ENCODE assay signal across 17 mouse cellular contexts in genomic region chr2:167449331-167450275, GRCm38 (mm10). TPM values are rescaled to one million over a fixed set of nuclear protein-coding genes. Genes with fewer than 3 reads are reported as not detected.
DNase-seq lines count a peak whose midpoint lies in the region; ATAC-seq and TF ChIP-seq lines count a peak whose summit lies in the region.
"Had no signal": no experiment of that assay in that cellular context is flagged by ENCODE, and none has a peak within 500 bp of the region (broad histone marks: within the 10 kb centered on the region; RNA-seq: fewer than 3 reads in every experiment).

No protein-coding gene starts in this region.

- H3K27me3 ChIP-seq in embryonic facial prominence, embryonic 13.5 days = no peaks in the 10 kb centered on the region
- H3K27me3 ChIP-seq in embryonic facial prominence, embryonic 10.5 days (replicated peaks; ENCODE audit: low read depth, poor library complexity, severe bottlenecking) = no peaks in the 10 kb centered on the region
- no peaks in the 10 kb centered on the region for H3K27me3 ChIP-seq in neural tube, embryonic 15.5 days (replicated peaks)
- H3K27me3 ChIP-seq: CH12.LX; forebrain, embryonic 12.5 days; heart, embryonic 13.5 days; midbrain, embryonic 13.5 days had no signal

- peaks cover 70% of the 10 kb centered on the region for H3K36me3 ChIP-seq in embryonic facial prominence, embryonic 13.5 days
- H3K36me3 ChIP-seq in embryonic facial prominence, embryonic 10.5 days (replicated peaks) = peaks cover 91% of the 10 kb centered on the region
- H3K36me3 ChIP-seq in neural tube, embryonic 15.5 days = peaks cover 43% of the 10 kb centered on the region

- no peak for TF ChIP-seq CTCF in left cerebral cortex, adult 2 months (IDR thresholded peaks at IDR 0.05)

- intact Hi-C loops in left cerebral cortex, postnatal 4 days (cut with DNase I) = no loop called here
- intact Hi-C loops in left cerebral cortex, adult 2 months (cut with DNase I) = no loop called here

- no peak for ATAC-seq in embryonic facial prominence, embryonic 13.5 days (ENCODE audit: insufficient number of reproducible peaks, insufficient read depth, low FRiP score, low TSS enrichment, low read depth)
- no peak for ATAC-seq in neural tube, embryonic 15.5 days (ENCODE audit: low FRiP score)
- ATAC-seq: hindbrain, postnatal 0 days; midbrain, embryonic 13.5 days had no signal

- no peak overlapping the region for H3K27ac ChIP-seq in embryonic facial prominence, embryonic 13.5 days
- no peak overlapping the region; the same call in 1 of the 2 replicates for H3K27ac ChIP-seq in embryonic facial prominence, embryonic 10.5 days (replicated peaks)
- no peak overlapping the region for H3K27ac ChIP-seq in left cerebral cortex, adult 2 months
- no peak overlapping the region for H3K27ac ChIP-seq in neural tube, embryonic 15.5 days (replicated peaks)
- H3K27ac ChIP-seq: forebrain, embryonic 12.5 days; heart, embryonic 13.5 days; hindbrain, postnatal 0 days; midbrain, embryonic 13.5 days had no signal

- no peak for DNase-seq in embryonic facial prominence, embryonic 10.5 days (ENCODE audit: low spot score)
- peak; percentile 36 for DNase-seq in left cerebral cortex, postnatal 4 days
- DNase-seq in left cerebral cortex, adult 2 months (ENCODE audit: extremely low spot score in 1 of 2, low spot score in 2 of 2) = no peak
- DNase-seq in cerebellum, adult 9-10 months = peak; percentile 75
- peak; percentile 57 to 63 for DNase-seq in layer of hippocampus, postnatal 14 days (ENCODE audit: low spot score in 2 of 2)
- DNase-seq in yolk sac, embryonic 10.5 days (ENCODE audit: low spot score) = no peak
- DNase-seq: adrenal gland, postnatal 10 days; gastrocnemius, postnatal 36 days; kidney, adult 9 months; thymus, adult 18-20 months had no signal

- no peak overlapping the region for H3K4me2 ChIP-seq in embryonic facial prominence, embryonic 13.5 days
- no peak overlapping the region for H3K4me2 ChIP-seq in neural tube, embryonic 15.5 days
- H3K4me2 ChIP-seq: forebrain, embryonic 12.5 days; heart, embryonic 13.5 days; midbrain, embryonic 13.5 days had no signal

- no peaks in the 10 kb centered on the region for H3K9me3 ChIP-seq in embryonic facial prominence, embryonic 13.5 days
- H3K9me3 ChIP-seq in embryonic facial prominence, embryonic 10.5 days = no peaks in the 10 kb centered on the region
- no peaks in the 10 kb centered on the region for H3K9me3 ChIP-seq in neural tube, embryonic 15.5 days (replicated peaks)
- H3K9me3 ChIP-seq: forebrain, embryonic 12.5 days; heart, embryonic 13.5 days; midbrain, embryonic 13.5 days had no signal

- 0 out of 2 replicates have a peak overlapping the region, but pooled peaks have one; percentile 22 for H3K9ac ChIP-seq in embryonic facial prominence, embryonic 13.5 days
- H3K9ac ChIP-seq in neural tube, embryonic 15.5 days (replicated peaks) = no peak overlapping the region
- H3K9ac ChIP-seq: forebrain, embryonic 12.5 days; heart, embryonic 13.5 days; midbrain, embryonic 13.5 days had no signal

- 90% methylated on average over 21 of the region's 21 CpGs for WGBS in embryonic facial prominence, embryonic 13.5 days
- WGBS in embryonic facial prominence, embryonic 10.5 days = 90% methylated on average over 21 of the region's 21 CpGs
- 94% methylated on average over 21 of the region's 21 CpGs for WGBS in neural tube, embryonic 15.5 days

- no peak overlapping the region for H3K4me3 ChIP-seq in embryonic facial prominence, embryonic 13.5 days
- H3K4me3 ChIP-seq in embryonic facial prominence, embryonic 10.5 days = no peak overlapping the region
- no peak overlapping the region for H3K4me3 ChIP-seq in left cerebral cortex, adult 2 months
- no peak overlapping the region for H3K4me3 ChIP-seq in neural tube, embryonic 15.5 days (replicated peaks)
- H3K4me3 ChIP-seq: forebrain, embryonic 12.5 days; heart, embryonic 13.5 days; midbrain, embryonic 13.5 days had no signal

- H3K4me1 ChIP-seq in embryonic facial prominence, embryonic 13.5 days = peaks cover 17% of the 10 kb centered on the region
- no peaks in the 10 kb centered on the region for H3K4me1 ChIP-seq in embryonic facial prominence, embryonic 10.5 days
- no peaks in the 10 kb centered on the region for H3K4me1 ChIP-seq in neural tube, embryonic 15.5 days
- H3K4me1 ChIP-seq: forebrain, embryonic 12.5 days; midbrain, embryonic 13.5 days had no signal

RNA-seq across cellular contexts. Expression of gene Slc9a8, which starts 28.1 kb away (rescaled TPM):
- polyA plus RNA-seq in embryonic facial prominence, embryonic 13.5 days (2015; fragmentation: Nextera tagmentation; extraction: Ambion mirVana) = 21.7 and 22.5 TPM in 2 replicates
- 24.3 and 25.9 TPM in 2 replicates for polyA plus RNA-seq in embryonic facial prominence, embryonic 10.5 days (2016; fragmentation: Nextera tagmentation; extraction: Ambion mirVana)
- total RNA-seq in left cerebral cortex, postnatal 4 days (2021) = 10 to 100 TPM; 33.9 to 42.1 TPM
- total RNA-seq in left cerebral cortex, adult 2 months (2021) = 10 to 100 TPM; 31.1 to 34.4 TPM
- 10 to 100 TPM; 29.9 to 33.3 TPM for total RNA-seq in layer of hippocampus, postnatal 14 days (2021)
- 21.2 and 22.1 TPM in 2 replicates for polyA plus RNA-seq in neural tube, embryonic 15.5 days (2015; fragmentation: Nextera tagmentation; extraction: Ambion mirVana)

RNA-seq across cellular contexts. Expression of gene Rnf114, which starts 42.8 kb away (rescaled TPM):
- 88.4 and 91.9 TPM in 2 replicates for polyA plus RNA-seq in embryonic facial prominence, embryonic 13.5 days (2015; fragmentation: Nextera tagmentation; extraction: Ambion mirVana)
- 133 and 142 TPM in 2 replicates for polyA plus RNA-seq in embryonic facial prominence, embryonic 10.5 days (2016; fragmentation: Nextera tagmentation; extraction: Ambion mirVana)
- 10 to 100 TPM; 36.6 to 40.0 TPM for total RNA-seq in left cerebral cortex, postnatal 4 days (2021)
- 10 to 100 TPM; 54.9 to 57.3 TPM for total RNA-seq in left cerebral cortex, adult 2 months (2021)
- total RNA-seq in layer of hippocampus, postnatal 14 days (2021) = 10 to 100 TPM; 39.1 to 40.5 TPM
- polyA plus RNA-seq in neural tube, embryonic 15.5 days (2015; fragmentation: Nextera tagmentation; extraction: Ambion mirVana) = 98.4 and 106 TPM in 2 replicates

RNA-seq across cellular contexts. Expression of gene Spata2, which starts 43.1 kb away (rescaled TPM):
- polyA plus RNA-seq in embryonic facial prominence, embryonic 13.5 days (2015; fragmentation: Nextera tagmentation; extraction: Ambion mirVana) = 15.4 TPM in 2 replicates
- polyA plus RNA-seq in embryonic facial prominence, embryonic 10.5 days (2016; fragmentation: Nextera tagmentation; extraction: Ambion mirVana) = 19.6 TPM in 2 replicates
- 10 to 100 TPM; 53.5 to 58.1 TPM for total RNA-seq in left cerebral cortex, postnatal 4 days (2021)
- total RNA-seq in left cerebral cortex, adult 2 months (2021) = 10 to 100 TPM; 78.0 to 79.1 TPM
- 10 to 100 TPM; 65.3 to 67.2 TPM for total RNA-seq in layer of hippocampus, postnatal 14 days (2021)
- polyA plus RNA-seq in neural tube, embryonic 15.5 days (2015; fragmentation: Nextera tagmentation; extraction: Ambion mirVana) = 27.0 and 28.6 TPM in 2 replicates

Comparison
In these comparisons a context has a peak if more than half of its experiments do, and no peak if none do; other contexts are left out.
1. DNase-seq: peak in left cerebral cortex, postnatal 4 days (single experiment), cerebellum, adult 9-10 months (single experiment) and layer of hippocampus, postnatal 14 days (2 of 2); none in embryonic facial prominence, embryonic 10.5 days (single experiment), left cerebral cortex, adult 2 months (0 of 2) and yolk sac, embryonic 10.5 days (single experiment).